Mouse (Mus musculus) T-helper 2 cell (primary cell): ENCODE results near the gene Lingo1.

Source experiments
- in situ Hi-C: fragments of 300-600 bp; cut with MboI, MseI; formaldehyde crosslinking; loops from one replicate; pipeline ENCODE4 v1.15.1; 2025; ENCODE audit warnings: high pct_unique_total_duplicates

The Lingo1 gene

GRCm38 (mm10) chr9:56795721-56796655, at the start of gene Lingo1:
Gene Lingo1 (minus strand): TSS chr9:56796468.
- in situ Hi-C loops, result no loop called here

- in situ Hi-C loops, result loop anchor here (25.0 kb wide), 1 partner anchor 1868 kb away; no protein-coding TSS in a partner anchor
Observed at GRCm38 (mm10) chr9:56844644-56845043, 48.4 kb upstream of the Lingo1 start.

- in situ Hi-C loops, result loop anchor here (25.0 kb wide), 1 partner anchor 1869 kb away; no protein-coding TSS in a partner anchor
Observed at GRCm38 (mm10) chr9:56843679-56844188, 47.5 kb upstream of the Lingo1 start.

- in situ Hi-C loops, result loop anchor here (25.0 kb wide), 1 partner anchor 1870 kb away; no protein-coding TSS in a partner anchor
Observed at GRCm38 (mm10) chr9:56842303-56842719, 46.0 kb upstream of the Lingo1 start.

- in situ Hi-C loops, result loop anchor here (25.0 kb wide), 1 partner anchor 1870 kb away; no protein-coding TSS in a partner anchor
Observed at GRCm38 (mm10) chr9:56841864-56842263, 45.6 kb upstream of the Lingo1 start.

- in situ Hi-C loops, result loop anchor here (25.0 kb wide), 1 partner anchor 1872 kb away; no protein-coding TSS in a partner anchor
Observed at GRCm38 (mm10) chr9:56840721-56841120, 44.5 kb upstream of the Lingo1 start.

- in situ Hi-C loops, result loop anchor here (25.0 kb wide), 1 partner anchor 1877 kb away; no protein-coding TSS in a partner anchor
Observed at GRCm38 (mm10) chr9:56835152-56835551, 38.9 kb upstream of the Lingo1 start.

- in situ Hi-C loops, result loop anchor here (25.0 kb wide), 1 partner anchor 1879 kb away; no protein-coding TSS in a partner anchor
Observed at GRCm38 (mm10) chr9:56832900-56833299, 36.6 kb upstream of the Lingo1 start.

- in situ Hi-C loops, result loop anchor here (25.0 kb wide), 1 partner anchor 1880 kb away; no protein-coding TSS in a partner anchor
Observed at GRCm38 (mm10) chr9:56831904-56832303, 35.6 kb upstream of the Lingo1 start.

GRCm38 (mm10) chr9:56830162-56830561, 33.9 kb upstream of the Lingo1 start:
- in situ Hi-C loops, result loop anchor here (25.0 kb wide), 1 partner anchor 1882 kb away; no protein-coding TSS in a partner anchor

GRCm38 (mm10) chr9:56828841-56829240, 32.6 kb upstream of the Lingo1 start:
- in situ Hi-C loops, result loop anchor here (25.0 kb wide), 1 partner anchor 1883 kb away; no protein-coding TSS in a partner anchor

GRCm38 (mm10) chr9:56828146-56828545, 31.9 kb upstream of the Lingo1 start:
- in situ Hi-C loops, result loop anchor here (25.0 kb wide), 1 partner anchor 1884 kb away; no protein-coding TSS in a partner anchor

GRCm38 (mm10) chr9:56825476-56826213, 29.4 kb upstream of the Lingo1 start:
- in situ Hi-C loops, result loop anchor here (25.0 kb wide), 1 partner anchor 1887 kb away; no protein-coding TSS in a partner anchor

GRCm38 (mm10) chr9:56824900-56825299, 28.6 kb upstream of the Lingo1 start:
- in situ Hi-C loops, result loop anchor here (25.0 kb wide), 1 partner anchor 1887 kb away; no protein-coding TSS in a partner anchor

GRCm38 (mm10) chr9:56810916-56811315, 14.6 kb upstream of the Lingo1 start:
- in situ Hi-C loops, result no loop called here

- in situ Hi-C loops, result loop anchor here (10.0 kb wide), 1 partner anchor 1367 kb away; no protein-coding TSS in a partner anchor
Observed at GRCm38 (mm10) chr9:56807990-56808389, 11.7 kb upstream of the Lingo1 start.

- in situ Hi-C loops, result loop anchor here (10.0 kb wide), 1 partner anchor 1372 kb away; no protein-coding TSS in a partner anchor
Observed at GRCm38 (mm10) chr9:56803146-56803545, 6.9 kb upstream of the Lingo1 start.

- in situ Hi-C loops, result no loop called here
Observed at GRCm38 (mm10) chr9:56797876-56798275, 1.6 kb upstream of the Lingo1 start.

GRCm38 (mm10) chr9:56796656-56797131, 426 bp upstream of the Lingo1 start:
- in situ Hi-C loops, result no loop called here

- in situ Hi-C loops, result no loop called here
Observed at GRCm38 (mm10) chr9:56791696-56792261, 4.5 kb downstream of the Lingo1 start.
